Mouse (Mus musculus): ENCODE results near the gene Elk3.

The Elk3 gene

GRCm38 (mm10) chr10:93231893-93232292 lies 79.0 kb downstream of the Elk3 start:
- DNase-seq: no peak

- no peak for DNase-seq
Measured at GRCm38 (mm10) chr10:93231490-93231889, 79.4 kb downstream of the Elk3 start.

- no peak for DNase-seq
Measured at GRCm38 (mm10) chr10:93228401-93229007, 82.4 kb downstream of the Elk3 start.

- no peak for DNase-seq
Measured at GRCm38 (mm10) chr10:93227921-93228320, 83.0 kb downstream of the Elk3 start.

- no peak for DNase-seq
Measured at GRCm38 (mm10) chr10:93225751-93226150, 85.2 kb downstream of the Elk3 start.

- no peak for DNase-seq
Measured at GRCm38 (mm10) chr10:93215051-93215763, 95.7 kb downstream of the Elk3 start.

GRCm38 (mm10) chr10:93214251-93214650 lies 96.7 kb downstream of the Elk3 start:
- no peak for DNase-seq

- no peak for DNase-seq
Measured at GRCm38 (mm10) chr10:93213339-93213738, 97.6 kb downstream of the Elk3 start.

- DNase-seq: no peak
Measured at GRCm38 (mm10) chr10:93212699-93213098, 98.2 kb downstream of the Elk3 start.

GRCm38 (mm10) chr10:93207176-93207575 lies 103.8 kb downstream of the Elk3 start:
- no peak for DNase-seq

GRCm38 (mm10) chr10:93205287-93205956 lies 105.5 kb downstream of the Elk3 start:
- DNase-seq: no peak

- DNase-seq: no peak
Measured at GRCm38 (mm10) chr10:93201846-93202458, 109.0 kb downstream of the Elk3 start.

GRCm38 (mm10) chr10:93198958-93199357 lies 112.0 kb downstream of the Elk3 start:
- no peak for DNase-seq

Measured in lung, postnatal 36 days (tissue).